Mouse (Mus musculus) testis, adult 2 months (tissue): ENCODE data around the gene Srgap2. TPM values are rescaled to one million over a fixed set of nuclear protein-coding genes. Genes with fewer than 3 reads are reported as not detected.

ENCODE experiments used
- H3K27ac ChIP-seq: fragments of 200-500 bp; 2 replicates; pipeline ENCODE4 v1.5.1; 2012; ENCODE audit warnings: low read depth, low read length; ENCODE audit not compliant: control insufficient read depth, insufficient read depth
- H3K27me3 ChIP-seq: fragments of 200-500 bp; 2 replicates; pipeline ENCODE4 v1.6.1; 2012; ENCODE audit warnings: mild to moderate bottlenecking, low read length, moderate library complexity; ENCODE audit not compliant: control insufficient read depth, insufficient read depth
- H3K36me3 ChIP-seq: fragments of 200-500 bp; 2 replicates; pipeline ENCODE4 v1.6.1; 2012; ENCODE audit warnings: mild to moderate bottlenecking, low read length; ENCODE audit not compliant: control insufficient read depth, insufficient read depth
- H3K4me1 ChIP-seq: fragments of 200-500 bp; 2 replicates; pipeline ENCODE4 v1.6.1; 2012; ENCODE audit warnings: low read length; ENCODE audit not compliant: control insufficient read depth, insufficient read depth
- H3K4me3 ChIP-seq: fragments of 200-500 bp; 2 replicates; pipeline ENCODE4 v1.5.1; 2012; ENCODE audit warnings: low read depth, mild to moderate bottlenecking, low read length, moderate library complexity, mixed read lengths; ENCODE audit not compliant: control insufficient read depth
- CTCF ChIP-seq: fragments of 200-500 bp; IDR thresholded peaks from 2 replicates; pipeline ENCODE4 v1.5.1; 2012; ENCODE audit warnings: low read depth, mild to moderate bottlenecking, inconsistent platforms, low read length, moderate library complexity; ENCODE audit not compliant: control insufficient read depth, insufficient read depth, insufficient replicate concordance
- POLR2A ChIP-seq: fragments of 200-500 bp; IDR thresholded peaks from 2 replicates; pipeline ENCODE4 v1.6.1; 2012; ENCODE audit warnings: low read depth, mild to moderate bottlenecking, inconsistent platforms, low read length, moderate library complexity; ENCODE audit not compliant: control insufficient read depth
- polyA plus RNA-seq: library from polyadenylated mRNA; depleted of rRNA; stranded (reverse); fragments of >200 nt; gene quantifications from 2 replicates; pipeline ENCODE4 v1.2.3, GENCODE M21; 2012

The Srgap2 gene
- polyA plus RNA-seq, 1 experiment, result 12.6 TPM

GRCm38 (mm10) chr1:131541431-131541830 lies 14.3 kb upstream of the Srgap2 start:
- Histone ChIP-seq H3K4me1 (no peaks in the 10 kb centered on the region), H3K27ac (no peak overlapping the region), H3K27me3 (no peaks in the 10 kb centered on the region), H3K36me3 (no peaks in the 10 kb centered on the region), H3K4me3 (no peak overlapping the region)
- TF ChIP-seq POLR2A, result no peak
- no peak for TF ChIP-seq CTCF

- no peak for TF ChIP-seq POLR2A
- TF ChIP-seq CTCF, result no peak
- H3K4me3 ChIP-seq, result no peak overlapping the region
- H3K27ac ChIP-seq, result no peak overlapping the region
- H3K36me3 ChIP-seq, result no peaks in the 10 kb centered on the region
- no peaks in the 10 kb centered on the region for H3K27me3 ChIP-seq
- H3K4me1 ChIP-seq, result no peaks in the 10 kb centered on the region
These were observed 13.6 kb upstream of the Srgap2 start for GRCm38 (mm10) chr1:131540795-131541194.

DNA sequence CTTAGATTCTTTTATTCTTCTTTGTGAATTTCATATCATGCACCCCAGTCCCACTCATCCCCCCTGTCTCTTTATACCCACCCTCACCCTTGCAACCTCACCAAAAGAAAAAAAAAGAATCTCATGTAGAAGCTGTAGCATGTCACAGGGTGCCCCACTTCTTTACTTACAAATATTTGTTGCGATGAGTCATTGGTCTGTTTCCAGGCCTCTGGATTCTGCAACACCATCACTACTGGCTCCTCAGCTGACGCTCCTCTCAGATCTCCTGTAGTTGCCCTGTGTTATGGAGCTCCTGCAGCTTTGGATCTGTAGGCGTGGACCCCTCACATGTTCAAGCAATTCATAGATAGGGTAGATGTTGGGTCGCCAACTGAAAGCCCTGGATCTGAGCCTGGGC lies 12.6 kb upstream of the Srgap2 start:
- H3K27ac ChIP-seq, result no peak overlapping the region
- TF ChIP-seq CTCF, result no peak
- no peak for TF ChIP-seq POLR2A
- no peaks in the 10 kb centered on the region; the same call in 1 of the 2 replicates for H3K36me3 ChIP-seq
- no peak overlapping the region for H3K4me3 ChIP-seq
- no peaks in the 10 kb centered on the region for H3K4me1 ChIP-seq
- H3K27me3 ChIP-seq, result no peaks in the 10 kb centered on the region

- Histone ChIP-seq H3K4me3 (peak overlapping the region; percentile 94; the same call in 1 of the 2 replicates), H3K27me3 (no peaks in the 10 kb centered on the region), H3K4me1 (peaks cover 7% of the 10 kb centered on the region), H3K27ac (peak overlapping the region; percentile 95), H3K36me3 (no peaks in the 10 kb centered on the region)
- TF ChIP-seq CTCF (no peak), POLR2A (no peak)
These were observed 1.5 kb upstream of the Srgap2 start for GRCm38 (mm10) chr1:131528561-131529166.

DNA sequence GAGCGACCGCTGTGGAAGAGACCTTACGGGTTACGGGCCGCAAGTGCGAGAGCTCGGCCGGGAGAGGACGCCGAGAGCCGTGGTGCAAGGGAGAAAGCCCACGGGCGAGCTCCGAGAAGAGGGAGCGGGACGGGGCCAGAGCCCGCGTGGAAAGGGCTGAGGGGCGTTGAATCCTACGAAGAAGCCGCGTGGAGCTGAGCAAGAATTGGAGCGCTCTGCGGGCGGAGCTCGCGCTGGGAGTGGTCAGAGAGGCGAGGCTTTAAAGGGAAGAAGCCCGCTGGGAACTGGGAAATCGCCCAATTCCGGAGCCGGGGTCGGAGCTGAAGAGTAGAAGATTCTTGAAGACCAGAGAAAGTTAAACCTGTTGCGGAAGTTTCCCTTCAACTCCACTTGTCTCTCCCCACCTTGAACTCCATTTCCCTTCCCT lies 942 bp upstream of the Srgap2 start:
- no peaks in the 10 kb centered on the region for H3K36me3 ChIP-seq
- H3K4me1 ChIP-seq, result peaks cover 7% of the 10 kb centered on the region
- H3K27ac ChIP-seq, result peak overlapping the region; percentile 95
- no peaks in the 10 kb centered on the region for H3K27me3 ChIP-seq
- H3K4me3 ChIP-seq, result peak overlapping the region; percentile 94
- TF ChIP-seq CTCF, result no peak
- no peak for TF ChIP-seq POLR2A

- Histone ChIP-seq H3K27ac (peak overlapping the region; percentile 94), H3K4me3 (peak overlapping the region; percentile 94), H3K4me1 (peaks cover 7% of the 10 kb centered on the region), H3K27me3 (no peaks in the 10 kb centered on the region), H3K36me3 (no peaks in the 10 kb centered on the region)
- TF ChIP-seq CTCF (no peak), POLR2A (no peak)
These were observed 531 bp downstream of the Srgap2 start for GRCm38 (mm10) chr1:131526371-131527270.

GRCm38 (mm10) chr1:131525586-131526271 lies 1.4 kb downstream of the Srgap2 start:
- H3K27ac ChIP-seq, result peak overlapping the region; percentile 94; the same call in 1 of the 2 replicates
- no peaks in the 10 kb centered on the region for H3K27me3 ChIP-seq
- H3K4me3 ChIP-seq, result peak overlapping the region; percentile 94
- no peaks in the 10 kb centered on the region for H3K36me3 ChIP-seq
- TF ChIP-seq CTCF (no peak), POLR2A (no peak)
- H3K4me1 ChIP-seq, result peaks cover 7% of the 10 kb centered on the region
